Mouse (Mus musculus) brown adipose tissue, adult 24 weeks (tissue): ENCODE results near the gene Tanc1. TPM values are rescaled to one million over a fixed set of nuclear protein-coding genes. Genes with fewer than 3 reads are reported as not detected.
A peak's percentile ranks its signal among the peaks of the same experiment; 100 is the strongest.
"Not testable (repeated sequence)": the region's sequence is repeated elsewhere in the genome, so short reads cannot be mapped to it uniquely, and the experiment has no call there.

ENCODE experiments used
- H3K27ac ChIP-seq: fragments of 200-500 bp; replicated peaks from 2 replicates; pipeline ENCODE4 v1.5.1; 2012; ENCODE audit warnings: low read depth, mild to moderate bottlenecking, low read length
- H3K4me1 ChIP-seq: fragments of 200-500 bp; 2 replicates; pipeline ENCODE4 v1.6.1; 2012; ENCODE audit warnings: low read length, mixed read lengths; ENCODE audit not compliant: control insufficient read depth, insufficient read depth, insufficient read length
- H3K4me3 ChIP-seq: fragments of 200-500 bp; 2 replicates; pipeline ENCODE4 v1.5.1; 2012; ENCODE audit warnings: low read depth, mild to moderate bottlenecking, low read length, moderate library complexity; ENCODE audit not compliant: insufficient read depth
- polyA plus RNA-seq: library from polyadenylated mRNA; stranded (reverse); fragments of >200 nt; gene quantifications from 2 replicates; pipeline ENCODE4 v1.2.4, GENCODE M21; 2012; ENCODE audit not compliant: missing spikeins, insufficient read depth, insufficient read length

Gene Tanc1
- polyA plus RNA-seq, result 9.7 and 12.9 TPM in 2 replicates

GRCm38 (mm10) chr2:59611831-59612732 is at the start of gene Tanc1:
Gene Tanc1 (plus strand): TSS chr2:59612042.
- Histone ChIP-seq H3K4me1 (peaks cover 17% of the 10 kb centered on the region), H3K4me3 (peak within 1 kb of the TSS; percentile 92), H3K27ac (peak within 1 kb of the TSS; percentile 84)

DNA sequence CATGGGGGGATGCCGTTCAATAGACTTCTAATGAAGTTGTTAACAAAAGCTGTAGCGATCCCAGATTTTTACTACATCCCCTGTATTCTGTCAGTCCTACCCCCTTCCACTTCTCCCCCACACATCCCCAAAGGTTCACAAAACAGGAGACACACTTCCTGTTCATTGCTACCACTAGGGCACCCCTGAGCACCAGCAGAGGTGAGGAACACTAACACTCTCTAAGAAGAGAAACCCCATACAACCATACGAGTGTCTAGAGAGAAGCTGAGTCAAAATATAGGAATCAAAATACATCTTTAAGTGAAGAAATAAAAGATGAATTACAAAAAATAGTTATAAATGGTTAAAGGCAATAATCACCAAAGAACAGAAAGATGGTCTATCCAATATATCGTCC is 49.6 kb upstream of the Tanc1 start:
- no peaks in the 10 kb centered on the region for H3K4me1 ChIP-seq
- no peak overlapping the region for H3K4me3 ChIP-seq
- no peak overlapping the region for H3K27ac ChIP-seq

DNA sequence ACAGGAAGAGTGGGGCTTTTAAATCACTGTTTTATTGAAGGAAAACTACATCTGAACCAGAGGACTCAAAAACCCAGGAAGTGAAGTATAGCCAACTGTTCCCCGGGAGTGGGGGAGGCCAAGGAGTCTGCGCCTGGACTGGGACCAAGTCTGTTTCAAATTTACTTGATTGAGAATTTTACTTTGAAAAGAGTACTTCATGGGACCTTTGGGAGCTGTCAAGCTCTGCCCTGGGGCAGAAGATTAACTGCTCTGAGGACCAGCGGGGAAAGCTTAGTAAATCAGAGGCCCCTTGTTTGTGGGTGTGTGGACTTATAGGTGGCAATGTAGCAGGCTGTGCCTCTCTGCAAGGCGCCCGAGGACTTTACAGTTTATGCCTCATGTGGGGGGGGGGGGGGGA is 49.1 kb upstream of the Tanc1 start:
- no peak overlapping the region for H3K4me3 ChIP-seq
- no peak overlapping the region for H3K27ac ChIP-seq
- H3K4me1 ChIP-seq, result no peaks in the 10 kb centered on the region

DNA sequence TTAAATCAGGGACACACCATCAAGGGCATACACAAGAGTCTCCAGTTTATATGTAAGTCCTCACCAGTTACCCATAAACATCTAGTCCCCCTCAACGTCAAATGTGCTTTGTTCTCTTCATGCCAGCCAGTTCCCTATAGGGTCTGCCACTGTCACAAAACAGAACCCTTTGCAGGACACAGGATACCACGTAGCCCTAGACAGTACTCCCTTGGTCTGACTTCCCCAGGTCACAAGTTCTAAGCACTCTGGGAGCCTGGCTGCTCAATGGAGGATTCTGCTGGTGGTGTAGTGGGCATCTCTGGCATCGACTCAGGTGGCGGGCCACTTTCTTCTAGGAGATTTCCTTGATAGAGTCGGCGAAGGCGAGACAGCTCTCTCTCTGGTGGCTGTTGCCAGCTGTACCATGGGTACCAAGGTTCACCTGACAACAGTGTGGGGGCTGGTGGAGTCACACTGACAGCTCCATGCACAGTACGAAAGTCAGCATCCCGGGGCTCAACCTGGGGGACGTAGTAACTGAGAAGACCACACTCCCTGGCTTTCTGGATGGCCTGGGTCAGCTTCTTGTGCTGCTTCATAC is 47.7 kb upstream of the Tanc1 start:
- H3K27ac ChIP-seq, H3K4me3 ChIP-seq: not testable (repeated sequence)

DNA sequence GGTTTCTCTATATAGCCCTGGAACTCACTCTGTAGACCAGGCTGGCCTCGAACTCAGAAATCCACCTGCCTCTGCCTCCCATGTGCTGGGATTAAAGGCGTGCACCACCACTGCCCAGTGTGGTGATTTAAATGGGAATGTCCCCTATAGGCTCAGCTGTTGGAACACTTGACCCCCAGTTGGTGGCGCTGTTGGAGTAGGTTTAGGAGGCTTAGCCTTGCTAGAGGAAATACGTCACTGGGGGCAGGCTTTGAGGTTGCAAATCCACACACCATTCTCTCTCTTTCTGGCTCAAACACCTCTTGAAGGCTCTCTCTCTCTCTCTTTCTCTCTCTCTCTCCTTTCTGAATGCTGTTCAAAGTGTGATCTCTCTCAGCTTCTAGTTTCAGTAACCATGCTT is 46.9 kb upstream of the Tanc1 start:
- Histone ChIP-seq H3K27ac (no peak overlapping the region), H3K4me1 (no peaks in the 10 kb centered on the region), H3K4me3 (no peak overlapping the region)

More for the DNA sequence above, 47.7 kb upstream of the Tanc1 start:
- H3K4me1 ChIP-seq, result not testable (repeated sequence)

DNA sequence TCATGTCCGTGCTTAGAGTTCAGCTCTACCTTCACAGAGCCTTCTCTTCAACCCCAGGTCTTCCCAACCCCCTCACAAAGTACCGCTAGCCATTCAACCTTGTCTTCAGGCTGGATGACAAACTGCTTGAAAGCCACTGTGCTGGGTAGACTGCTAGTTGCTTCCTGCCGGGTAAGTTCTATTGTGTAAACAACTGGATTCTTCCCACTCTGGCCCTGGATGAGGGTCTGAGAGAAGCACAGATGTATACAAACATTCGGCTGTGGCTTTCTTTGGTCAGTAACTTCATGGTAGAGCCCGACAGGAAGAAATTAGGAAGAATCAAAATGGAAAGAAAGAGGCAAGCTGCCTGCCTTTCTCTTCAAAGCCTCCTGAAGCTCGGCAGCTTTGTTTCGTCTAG is 30.9 kb upstream of the Tanc1 start:
- H3K4me3 ChIP-seq, result no peak overlapping the region
- H3K27ac ChIP-seq, result no peak overlapping the region
- H3K4me1 ChIP-seq, result no peaks in the 10 kb centered on the region

- no peak overlapping the region for H3K27ac ChIP-seq
- no peaks in the 10 kb centered on the region for H3K4me1 ChIP-seq
- H3K4me3 ChIP-seq, result no peak overlapping the region
These were observed 27.9 kb upstream of the Tanc1 start for GRCm38 (mm10) chr2:59583961-59584360.

- Histone ChIP-seq H3K4me3 (no peak overlapping the region), H3K27ac (no peak overlapping the region), H3K4me1 (no peaks in the 10 kb centered on the region)
These were observed 24.3 kb upstream of the Tanc1 start for GRCm38 (mm10) chr2:59587387-59588095.

- Histone ChIP-seq H3K4me3 (no peak overlapping the region), H3K27ac (no peak overlapping the region), H3K4me1 (no peaks in the 10 kb centered on the region)
These were observed 23.8 kb upstream of the Tanc1 start for GRCm38 (mm10) chr2:59588096-59588405.

GRCm38 (mm10) chr2:59593341-59593902 is 18.4 kb upstream of the Tanc1 start:
- Histone ChIP-seq H3K4me3 (no peak overlapping the region), H3K4me1 (no peaks in the 10 kb centered on the region; the same call in 1 of the 2 replicates), H3K27ac (no peak overlapping the region)

DNA sequence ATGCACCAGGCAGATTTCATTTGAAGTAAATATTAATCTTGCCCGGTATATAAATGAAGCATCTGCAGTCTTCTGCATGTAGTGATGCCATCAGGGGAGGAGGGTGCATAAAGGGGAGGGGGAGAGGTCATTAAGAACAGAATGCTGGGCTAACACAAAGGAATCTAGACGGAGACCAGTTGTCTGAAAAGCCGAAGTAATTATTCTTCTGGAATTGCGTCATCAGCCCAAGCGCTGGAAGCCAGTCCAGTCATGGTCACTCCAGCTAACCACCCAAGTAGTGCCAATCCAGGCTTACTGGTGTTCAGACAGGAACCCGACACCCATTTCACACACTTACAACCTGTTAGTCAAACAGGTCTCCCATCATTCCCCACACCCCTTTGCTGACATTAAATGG is 17.7 kb upstream of the Tanc1 start:
- no peak overlapping the region for H3K27ac ChIP-seq
- no peaks in the 10 kb centered on the region; the same call in 1 of the 2 replicates for H3K4me1 ChIP-seq
- H3K4me3 ChIP-seq, result no peak overlapping the region

DNA sequence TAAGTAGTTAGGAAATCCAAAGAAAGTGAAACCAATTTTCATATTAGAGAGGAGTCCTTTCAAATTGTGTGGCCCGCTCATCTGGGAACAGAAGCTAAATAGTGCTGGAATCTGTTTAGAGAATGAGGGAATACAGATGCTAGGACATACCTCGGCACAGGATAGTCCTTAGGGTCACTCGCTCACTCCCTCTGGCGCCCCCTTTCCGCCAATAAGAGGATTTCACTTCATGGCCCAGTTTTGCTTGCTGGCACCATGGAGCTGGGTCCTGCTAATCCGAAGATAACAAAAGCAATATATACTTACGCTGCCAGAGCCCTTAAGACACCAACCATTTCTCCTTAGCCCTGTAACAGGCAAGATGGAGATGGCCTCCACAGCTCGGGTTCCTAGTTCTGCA is 15.3 kb upstream of the Tanc1 start:
- Histone ChIP-seq H3K4me1 (peaks cover 5% of the 10 kb centered on the region; the same call in 1 of the 2 replicates), H3K27ac (no peak overlapping the region)

GRCm38 (mm10) chr2:59598286-59598685 is 13.6 kb upstream of the Tanc1 start:
- Histone ChIP-seq H3K4me3 (no peak overlapping the region), H3K27ac (no peak overlapping the region), H3K4me1 (peaks cover 5% of the 10 kb centered on the region; the same call in 1 of the 2 replicates)

More for the DNA sequence above, 15.3 kb upstream of the Tanc1 start:
- H3K4me3 ChIP-seq, result no peak overlapping the region

DNA sequence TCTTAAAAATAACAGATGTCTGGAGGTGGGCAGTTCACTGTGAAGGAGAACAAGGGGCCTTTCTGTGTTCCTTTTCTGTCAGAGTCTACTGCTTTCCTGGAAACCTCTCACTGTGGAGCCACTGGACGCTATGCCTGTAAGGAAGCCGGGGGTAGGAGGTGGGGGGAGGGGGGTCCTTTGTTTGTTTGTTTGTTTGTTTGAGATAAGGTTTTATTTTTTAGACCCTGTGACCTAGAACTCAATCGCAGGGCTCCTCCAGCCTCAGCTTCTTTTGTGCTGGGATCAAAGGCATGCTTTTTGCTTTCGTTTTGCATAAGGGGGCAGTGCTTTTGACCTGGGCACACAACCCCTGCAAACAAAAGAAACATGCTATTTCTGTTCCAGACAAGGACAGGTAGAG is 12.9 kb upstream of the Tanc1 start:
- Histone ChIP-seq H3K4me1 (peaks cover 5% of the 10 kb centered on the region; the same call in 1 of the 2 replicates), H3K4me3 (no peak overlapping the region), H3K27ac (no peak overlapping the region)
